In the genomic region with DNA sequence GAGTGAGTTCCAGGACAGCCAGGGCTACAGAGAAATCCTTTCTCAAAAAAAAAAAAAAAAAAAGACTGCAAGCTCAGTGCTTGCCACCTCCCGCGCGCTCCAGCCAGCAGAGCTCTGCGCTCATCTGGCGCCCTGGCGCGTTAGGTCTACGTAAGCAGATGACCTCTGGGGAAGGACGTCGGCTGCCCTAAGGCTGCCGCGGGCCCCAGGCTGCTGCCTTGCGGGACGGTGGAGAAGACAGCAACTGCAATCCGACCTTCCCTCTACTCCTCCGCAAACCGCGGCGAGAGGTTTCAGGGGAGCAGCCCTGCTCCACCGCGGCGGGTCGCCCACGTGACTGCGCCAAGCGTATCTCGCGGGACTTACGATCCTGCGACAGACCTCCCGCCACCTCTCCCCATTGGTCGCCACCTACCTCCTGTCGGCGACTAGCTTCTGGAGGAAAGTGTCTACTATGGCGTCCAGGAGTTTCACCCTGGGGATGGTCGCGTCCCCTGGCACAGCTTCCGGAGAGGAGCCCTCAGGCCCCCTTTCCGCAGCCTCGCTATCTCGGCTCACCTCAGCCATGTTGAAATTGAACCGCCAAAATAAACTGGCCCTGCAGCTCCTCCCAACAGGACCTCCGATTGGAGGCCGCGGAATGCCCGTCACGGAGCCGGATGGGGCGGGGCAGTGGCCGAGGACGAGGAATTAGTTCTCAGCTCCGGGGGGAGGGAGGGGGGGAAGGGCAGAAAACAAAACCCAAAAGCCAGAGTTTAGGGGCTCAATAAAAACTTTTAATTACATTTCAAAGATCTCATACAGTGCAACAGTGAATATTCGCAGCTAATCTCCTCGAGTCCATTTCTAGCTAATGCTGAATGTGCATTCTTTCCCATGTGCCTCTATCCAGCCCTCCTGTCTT, we compare ENCODE assay signal across 8 mouse cellular contexts. TPM values are rescaled to one million over a fixed set of nuclear protein-coding genes. Genes with fewer than 3 reads are reported as not detected.
A peak's percentile ranks its signal among the peaks of the same experiment; 100 is the strongest.
DNase-seq lines count a peak whose midpoint lies in the region; ATAC-seq and TF ChIP-seq lines count a peak whose summit lies in the region.

TSS of gene Pmf1 (minus strand) at position 591 of the 904 bp plus-strand sequence.

- peak; percentile 95 for DNase-seq in CD4-positive helper T cell, adult 2 months (ENCODE audit: low read depth, low spot score)
- peak; percentile 79 for DNase-seq in brain, embryonic 18.5 days (ENCODE audit: low read depth, low spot score)
- peak; percentile 96 for DNase-seq in kidney, postnatal 0 days (ENCODE audit: low spot score)
- DNase-seq in liver, embryonic 11.5 days (ENCODE audit: low spot score): peak; percentile 93
- DNase-seq in naive thymus-derived CD4-positive, alpha-beta T cell, adult 2 months (ENCODE audit: low read depth): peak; percentile 94

- H3K4me1 ChIP-seq in heart, embryonic 12.5 days (replicated peaks): peaks cover 31% of the 10 kb centered on the region
- H3K4me1 ChIP-seq in kidney, postnatal 0 days (replicated peaks; ENCODE audit: insufficient read depth, low read length): 0 out of 2 replicates have a peak, but pooled peaks cover 20% of the 10 kb centered on the region
- H3K4me1 ChIP-seq in liver, embryonic 11.5 days (replicated peaks; ENCODE audit: control insufficient read depth, insufficient read depth, low read length): peaks cover 37% of the 10 kb centered on the region
- H3K4me1 ChIP-seq in stomach, embryonic 14.5 days (ENCODE audit: control insufficient read depth, insufficient read depth, low read length): peaks cover 12% of the 10 kb centered on the region; the same call in 1 of the 2 replicates

- peaks cover 27% of the 10 kb centered on the region for H3K36me3 ChIP-seq in heart, embryonic 12.5 days
- peaks cover 11% of the 10 kb centered on the region; the same call in 1 of the 2 replicates for H3K36me3 ChIP-seq in kidney, postnatal 0 days (ENCODE audit: insufficient read depth, low read length)
- H3K36me3 ChIP-seq in liver, embryonic 11.5 days (ENCODE audit: control insufficient read depth, insufficient read depth, low read length): peaks cover 11% of the 10 kb centered on the region; the same call in 1 of the 2 replicates
- peaks cover 11% of the 10 kb centered on the region for H3K36me3 ChIP-seq in stomach, embryonic 14.5 days (ENCODE audit: control insufficient read depth, insufficient read depth, low read length)

- peak within 1 kb of the TSS; percentile 82 for H3K9ac ChIP-seq in heart, embryonic 12.5 days
- peak within 1 kb of the TSS; percentile 84 for H3K9ac ChIP-seq in kidney, postnatal 0 days (ENCODE audit: low read depth, low read length)
- H3K9ac ChIP-seq in liver, embryonic 11.5 days (ENCODE audit: low read depth, low read length): peak within 1 kb of the TSS; percentile 97
- peak within 1 kb of the TSS; percentile 87 for H3K9ac ChIP-seq in stomach, embryonic 14.5 days (replicated peaks; ENCODE audit: low read depth, low read length)

- H3K4me3 ChIP-seq in heart, embryonic 12.5 days: peak within 1 kb of the TSS; percentile 71
- peak within 1 kb of the TSS; percentile 58 for H3K4me3 ChIP-seq in kidney, postnatal 0 days (replicated peaks; ENCODE audit: low read depth, low read length)
- H3K4me3 ChIP-seq in liver, embryonic 11.5 days (ENCODE audit: low read depth, low read length): peak within 1 kb of the TSS; percentile 80
- peak within 1 kb of the TSS; percentile 65 for H3K4me3 ChIP-seq in stomach, embryonic 14.5 days (ENCODE audit: low read depth, low read length)

- H3K9me3 ChIP-seq in heart, embryonic 12.5 days (replicated peaks): no peaks in the 10 kb centered on the region
- H3K9me3 ChIP-seq in kidney, postnatal 0 days (replicated peaks; ENCODE audit: low read length): no peaks in the 10 kb centered on the region
- no peaks in the 10 kb centered on the region for H3K9me3 ChIP-seq in liver, embryonic 11.5 days (ENCODE audit: control insufficient read depth, low read length)
- no peaks in the 10 kb centered on the region for H3K9me3 ChIP-seq in stomach, embryonic 14.5 days (ENCODE audit: control insufficient read depth, low read depth, low read length)

- no peak for TF ChIP-seq CTCF in kidney, postnatal 0 days (IDR thresholded peaks at IDR 0.05; ENCODE audit: low read depth)

- H3K4me2 ChIP-seq in heart, embryonic 12.5 days: peak within 1 kb of the TSS; percentile 82
- H3K4me2 ChIP-seq in kidney, postnatal 0 days (ENCODE audit: low read length): peak within 1 kb of the TSS; percentile 63
- peak within 1 kb of the TSS; percentile 91 for H3K4me2 ChIP-seq in liver, embryonic 11.5 days
- H3K4me2 ChIP-seq in stomach, embryonic 14.5 days (replicated peaks; ENCODE audit: low read depth, low read length): peak within 1 kb of the TSS; percentile 60

- H3K27me3 ChIP-seq in heart, embryonic 12.5 days (replicated peaks): no peaks in the 10 kb centered on the region
- H3K27me3 ChIP-seq in kidney, postnatal 0 days (ENCODE audit: insufficient read depth, low read length): no peaks in the 10 kb centered on the region
- no peaks in the 10 kb centered on the region for H3K27me3 ChIP-seq in liver, embryonic 11.5 days (replicated peaks; ENCODE audit: control insufficient read depth, insufficient read depth, low read length)
- H3K27me3 ChIP-seq in stomach, embryonic 14.5 days (ENCODE audit: control insufficient read depth, insufficient read depth, low read length): no peaks in the 10 kb centered on the region

- under 1% methylated on average over 54 of the region's 54 CpGs for WGBS in heart, embryonic 12.5 days
- WGBS in kidney, postnatal 0 days: under 1% methylated on average over 54 of the region's 54 CpGs
- WGBS in liver, embryonic 11.5 days: under 1% methylated on average over 54 of the region's 54 CpGs
- under 1% methylated on average over 54 of the region's 54 CpGs for WGBS in stomach, embryonic 14.5 days

- H3K27ac ChIP-seq in heart, embryonic 12.5 days (ENCODE audit: poor library complexity, severe bottlenecking): peak within 1 kb of the TSS; percentile 96
- H3K27ac ChIP-seq in kidney, postnatal 0 days: peak within 1 kb of the TSS; percentile 97
- H3K27ac ChIP-seq in liver, embryonic 11.5 days (ENCODE audit: low read depth, low read length): peak within 1 kb of the TSS; percentile 91
- peak within 1 kb of the TSS; percentile 97 for H3K27ac ChIP-seq in stomach, embryonic 14.5 days (ENCODE audit: low read length)

- peak; percentile 85 for ATAC-seq in erythroid progenitor cell, adult 5-6 weeks (replicated peaks; ENCODE audit: low FRiP score, poor library complexity, severe bottlenecking)
- peak; percentile 95 for ATAC-seq in heart, embryonic 12.5 days (ENCODE audit: insufficient number of reproducible peaks, low FRiP score)
- ATAC-seq in kidney, postnatal 0 days (replicated peaks; ENCODE audit: low FRiP score, low read depth): peak; percentile 93
- peak; percentile 92 for ATAC-seq in liver, embryonic 11.5 days (replicated peaks; ENCODE audit: low FRiP score)
- peak; percentile 91 for ATAC-seq in stomach, embryonic 14.5 days (ENCODE audit: insufficient number of reproducible peaks, insufficient read depth, low FRiP score, low read depth)

RNA-seq across cellular contexts. Expression of gene Pmf1, which starts in this region (rescaled TPM):
- 182 and 196 TPM in 2 replicates for total RNA-seq in erythroid progenitor cell, adult 5-6 weeks (2015; ENCODE audit: low replicate concordance)
- 100 and 121 TPM in 2 replicates for total RNA-seq in erythroid progenitor cell, adult 5-6 weeks (2017; ENCODE audit: low replicate concordance)
- 100 and 104 TPM in 2 replicates for polyA plus RNA-seq in heart, embryonic 12.5 days (2016; fragmentation: Nextera tagmentation; extraction: Ambion mirVana)
- 97.5 and 107 TPM in 2 replicates for polyA plus RNA-seq in kidney, postnatal 0 days (2015; fragmentation: Nextera tagmentation; extraction: Ambion mirVana)
- polyA plus RNA-seq in liver, embryonic 11.5 days (2014; fragmentation: Nextera tagmentation; extraction: Ambion mirVana): 153 and 165 TPM in 2 replicates
- polyA plus RNA-seq in stomach, embryonic 14.5 days (2014; fragmentation: Nextera tagmentation; extraction: Ambion mirVana): 136 and 143 TPM in 2 replicates

Comparison
In these comparisons a context has a peak if more than half of its experiments do, and no peak if none do; other contexts are left out.
1. Peak in every context shown above with its lines: DNase-seq, ATAC-seq, H3K4me3 ChIP-seq and H3K27ac ChIP-seq.